Mouse (Mus musculus) myocyte (in vitro differentiated cells): Measurements from ENCODE around the gene Wnt5a.

Experiments
- MYOG ChIP-seq, 3 experiments: IDR thresholded peaks; one replicate each; pipeline ENCODE4 v1.6.1; 2011; ENCODE audit warnings: control low read depth in 2 of 3, low read depth in 2 of 3, mild to moderate bottlenecking in 2 of 3; ENCODE audit not compliant: insufficient read length in 2 of 3, control insufficient read depth in 1 of 3, insufficient read depth in 1 of 3
- POLR2A ChIP-seq: IDR thresholded peaks from one replicate; pipeline ENCODE4 v1.6.1; 2011; ENCODE audit warnings: low read depth, mild to moderate bottlenecking, control low read depth, moderate library complexity; ENCODE audit not compliant: insufficient read length
- POLR2AphosphoS2 ChIP-seq: IDR thresholded peaks from one replicate; pipeline ENCODE4 v1.6.1; 2011; ENCODE audit warnings: low read depth, control low read depth; ENCODE audit not compliant: insufficient read length
- REST ChIP-seq: IDR thresholded peaks from one replicate; pipeline ENCODE4 v1.6.1; 2011; ENCODE audit warnings: mild to moderate bottlenecking, control low read depth, moderate library complexity; ENCODE audit not compliant: insufficient read depth, insufficient read length
- TCF12 ChIP-seq: IDR thresholded peaks from one replicate; pipeline ENCODE4 v1.6.1; 2011; ENCODE audit warnings: mild to moderate bottlenecking, control low read depth; ENCODE audit not compliant: poor library complexity, insufficient read depth, severe bottlenecking
- USF1 ChIP-seq: IDR thresholded peaks from one replicate; pipeline ENCODE4 v1.6.1; 2011; ENCODE audit warnings: low read depth, mild to moderate bottlenecking, control low read depth, moderate library complexity

- TF ChIP-seq REST, result no peak
- TF ChIP-seq MYOG (IDR thresholded peaks at IDR 0.05; ENCODE audit: control insufficient read depth in 1 of 3, insufficient read depth in 1 of 3, insufficient read length in 2 of 3, low read depth in 2 of 3), result no peak
- TF ChIP-seq POLR2A, result no peak
- TF ChIP-seq TCF12, result no peak
- TF ChIP-seq POLR2AphosphoS2, result no peak
- TF ChIP-seq USF1, result no peak
Observed at GRCm38 (mm10) chr14:28470212-28470611, 34.3 kb upstream of the Wnt5a start.
